32 mouse cellular contexts compared by ENCODE assay signal in genomic region chr8:106642172-106642571, GRCm38 (mm10). TPM values are rescaled to one million over a fixed set of nuclear protein-coding genes. Genes with fewer than 3 reads are reported as not detected.
A peak's percentile ranks its signal among the peaks of the same experiment; 100 is the strongest.
DNase-seq lines count a peak whose midpoint lies in the region; ATAC-seq and TF ChIP-seq lines count a peak whose summit lies in the region.
"Had no signal": no experiment of that assay in that cellular context is flagged by ENCODE, and none has a peak within 500 bp of the region (broad histone marks: within the 10 kb centered on the region; RNA-seq: fewer than 3 reads in every experiment).

No protein-coding gene starts in this region.

- H3K4me3 ChIP-seq in liver, adult 2 months (ENCODE audit: insufficient read depth, low read depth, low read length): no peak overlapping the region
- H3K4me3 ChIP-seq in liver, embryonic 11.5 days (ENCODE audit: low read depth, low read length): no peak overlapping the region
- no peak overlapping the region for H3K4me3 ChIP-seq in thymus, adult 2 months (ENCODE audit: control insufficient read depth, insufficient read depth, low read length)
- no peak overlapping the region for H3K4me3 ChIP-seq in liver, embryonic 15.5 days (replicated peaks)
- H3K4me3 ChIP-seq in left cerebral cortex, adult 2 months: no peak overlapping the region
- H3K4me3 ChIP-seq: embryonic facial prominence, embryonic 13.5 days; heart, adult 2 months; heart, embryonic 13.5 days; layer of hippocampus, adult 2 months; limb, embryonic 15.5 days; midbrain, embryonic 12.5 days; myocyte; neural tube, embryonic 13.5 days; stomach, embryonic 15.5 days had no signal

- H3K4me1 ChIP-seq in liver, adult 2 months (ENCODE audit: control insufficient read depth, insufficient read depth, low read length): peaks cover 13% of the 10 kb centered on the region
- no peaks in the 10 kb centered on the region for H3K4me1 ChIP-seq in liver, embryonic 11.5 days (replicated peaks; ENCODE audit: control insufficient read depth, insufficient read depth, low read length)
- peaks cover 14% of the 10 kb centered on the region; the same call in 1 of the 2 replicates for H3K4me1 ChIP-seq in thymus, adult 2 months (replicated peaks; ENCODE audit: control insufficient read depth, insufficient read depth, low read length)
- peaks cover 21% of the 10 kb centered on the region for H3K4me1 ChIP-seq in liver, embryonic 15.5 days (replicated peaks)
- H3K4me1 ChIP-seq: limb, embryonic 15.5 days; midbrain, embryonic 12.5 days; neural tube, embryonic 13.5 days had no signal

- no peaks in the 10 kb centered on the region for H3K27me3 ChIP-seq in liver, adult 2 months (ENCODE audit: control insufficient read depth, insufficient read depth, low read length)
- no peaks in the 10 kb centered on the region for H3K27me3 ChIP-seq in liver, embryonic 11.5 days (replicated peaks; ENCODE audit: control insufficient read depth, insufficient read depth, low read length)
- H3K27me3 ChIP-seq in thymus, adult 2 months (ENCODE audit: control insufficient read depth, insufficient read depth, low read length): no peaks in the 10 kb centered on the region
- H3K27me3 ChIP-seq in liver, embryonic 15.5 days: no peaks in the 10 kb centered on the region
- H3K27me3 ChIP-seq: embryonic facial prominence, embryonic 13.5 days; heart, embryonic 13.5 days; limb, embryonic 15.5 days; midbrain, embryonic 12.5 days; neural tube, embryonic 13.5 days; stomach, embryonic 15.5 days had no signal

- no peak for ATAC-seq in liver, embryonic 11.5 days (replicated peaks; ENCODE audit: low FRiP score)
- peak; percentile 32; the same call in 1 of the 2 replicates for ATAC-seq in liver, embryonic 15.5 days (ENCODE audit: insufficient read depth)
- ATAC-seq: forebrain, embryonic 16.5 days; intestine, postnatal 0 days had no signal

- TF ChIP-seq POLR2A in liver, adult 2 months (IDR thresholded peaks at IDR 0.05; ENCODE audit: extremely low read depth, insufficient read depth, low read length): no peak
- TF ChIP-seq POLR2A in thymus, adult 2 months (IDR thresholded peaks at IDR 0.05; ENCODE audit: control insufficient read depth, extremely low read depth, insufficient read depth, low read length, poor library complexity): no peak

- no peak for TF ChIP-seq CTCF in liver, adult 2 months (IDR thresholded peaks at IDR 0.05; ENCODE audit: low read depth, low read length)
- no peak for TF ChIP-seq CTCF in thymus, adult 2 months (IDR thresholded peaks at IDR 0.05; ENCODE audit: borderline replicate concordance, control insufficient read depth, extremely low read depth, insufficient read depth, low read length, poor library complexity)
- no peak for TF ChIP-seq CTCF in left cerebral cortex, adult 2 months (IDR thresholded peaks at IDR 0.05)

- H3K4me2 ChIP-seq in liver, embryonic 11.5 days: no peak overlapping the region
- no peak overlapping the region for H3K4me2 ChIP-seq in liver, embryonic 15.5 days
- H3K4me2 ChIP-seq: embryonic facial prominence, embryonic 13.5 days; heart, embryonic 13.5 days; hindbrain, embryonic 14.5 days; limb, embryonic 15.5 days; midbrain, embryonic 12.5 days; neural tube, embryonic 13.5 days; stomach, embryonic 15.5 days had no signal

- H3K9ac ChIP-seq in liver, adult 2 months (ENCODE audit: low read depth, low read length): no peak overlapping the region
- no peak overlapping the region for H3K9ac ChIP-seq in liver, embryonic 11.5 days (ENCODE audit: low read depth, low read length)
- H3K9ac ChIP-seq in liver, embryonic 15.5 days: no peak overlapping the region
- H3K9ac ChIP-seq: embryonic facial prominence, embryonic 13.5 days; heart, embryonic 13.5 days; hindbrain, embryonic 14.5 days; limb, embryonic 15.5 days; midbrain, embryonic 12.5 days; neural tube, embryonic 13.5 days; stomach, embryonic 15.5 days had no signal

- H3K9me3 ChIP-seq in liver, embryonic 11.5 days (ENCODE audit: control insufficient read depth, low read length): no peaks in the 10 kb centered on the region
- no peaks in the 10 kb centered on the region for H3K9me3 ChIP-seq in liver, embryonic 15.5 days (replicated peaks)
- H3K9me3 ChIP-seq: embryonic facial prominence, embryonic 13.5 days; G1E; heart, embryonic 13.5 days; limb, embryonic 15.5 days; midbrain, embryonic 12.5 days; neural tube, embryonic 13.5 days; stomach, embryonic 15.5 days had no signal

- peak; percentile 37 for DNase-seq in liver, adult 2 months (ENCODE audit: extremely low read depth, low read depth, low spot score)
- DNase-seq in liver, embryonic 11.5 days (ENCODE audit: low spot score): no peak
- DNase-seq in thymus, adult 2 months: no peak
- no peak for DNase-seq in thymus, postnatal 14 days
- DNase-seq in yolk sac, embryonic 10.5 days (ENCODE audit: low spot score): peak; percentile 55
- no peak for DNase-seq in adrenal gland, adult (ENCODE audit: inconsistent age in 2 of 2, low spot score in 1 of 2)
- DNase-seq in left cerebral cortex, adult 2 months (ENCODE audit: extremely low spot score in 1 of 2, low spot score in 2 of 2): no peak
- DNase-seq: adrenal gland, postnatal 14 days; cerebellum, adult 11 months; cerebellum, postnatal 10 days; heart, adult 2 months; heart, postnatal 10 days; kidney, adult 9 months; kidney, postnatal 14 days; left cerebral cortex, postnatal 4 days; retina, postnatal 1 day; right cerebral cortex, postnatal 14 days; thymus, adult 18-20 months; thymus, postnatal 4 days had no signal

- no peaks in the 10 kb centered on the region for H3K36me3 ChIP-seq in liver, adult 2 months (ENCODE audit: control insufficient read depth, insufficient read depth, low read length)
- H3K36me3 ChIP-seq in liver, embryonic 11.5 days (ENCODE audit: control insufficient read depth, insufficient read depth, low read length): no peaks in the 10 kb centered on the region
- H3K36me3 ChIP-seq in thymus, adult 2 months (ENCODE audit: control insufficient read depth, insufficient read depth, low read length): no peaks in the 10 kb centered on the region
- H3K36me3 ChIP-seq in liver, embryonic 15.5 days (replicated peaks): no peaks in the 10 kb centered on the region
- H3K36me3 ChIP-seq: embryonic facial prominence, embryonic 13.5 days; G1E; heart, embryonic 13.5 days; limb, embryonic 15.5 days; midbrain, embryonic 12.5 days; neural tube, embryonic 13.5 days; stomach, embryonic 15.5 days had no signal

- H3K79me2 ChIP-seq in liver, adult 2 months (ENCODE audit: control insufficient read depth, insufficient read depth, low read length): no peaks in the 10 kb centered on the region

- intact Hi-C loops in left cerebral cortex, adult 2 months (cut with DNase I): loop anchor here (10.0 kb wide), 1 partner anchor 227 kb away; the partner anchor contains the start of gene Zfp90

- H3K27ac ChIP-seq in liver, adult 2 months (replicated peaks; ENCODE audit: insufficient read depth, low read depth, low read length): 0 out of 2 replicates have a peak overlapping the region, but pooled peaks have one; percentile 11
- H3K27ac ChIP-seq in liver, embryonic 11.5 days (ENCODE audit: low read depth, low read length): no peak overlapping the region
- H3K27ac ChIP-seq in thymus, adult 2 months (ENCODE audit: control insufficient read depth, insufficient read depth, low read length): peak overlapping the region; percentile 74; the same call in 1 of the 2 replicates
- H3K27ac ChIP-seq in liver, embryonic 15.5 days (replicated peaks): no peak overlapping the region; the same call in 1 of the 2 replicates
- H3K27ac ChIP-seq in left cerebral cortex, adult 2 months: no peak overlapping the region
- H3K27ac ChIP-seq: embryonic facial prominence, embryonic 13.5 days; heart, adult 2 months; heart, embryonic 13.5 days; hindbrain, embryonic 14.5 days; layer of hippocampus, adult 2 months; limb, embryonic 15.5 days; midbrain, embryonic 12.5 days; neural tube, embryonic 13.5 days had no signal

- WGBS in liver, adult 2 months: 34% methylated on average over 2 of the region's 2 CpGs
- 64% methylated on average over 2 of the region's 2 CpGs for WGBS in liver, embryonic 11.5 days
- WGBS in thymus, adult 2 months: 59% methylated on average over 2 of the region's 2 CpGs
- 38% methylated on average over 2 of the region's 2 CpGs for WGBS in liver, embryonic 15.5 days (ENCODE audit: insufficient replicate concordance)

RNA-seq across cellular contexts. Expression of gene Cdh1, which starts 39.0 kb away (rescaled TPM):
- 17.5 and 29.9 TPM in 2 replicates for total RNA-seq in liver, adult 2 months (2014; rRNA removed)
- polyA plus RNA-seq in liver, adult 2 months (2012; rRNA removed): 8.8 and 19.8 TPM in 2 replicates
- polyA plus RNA-seq in liver, embryonic 11.5 days (2014; fragmentation: Nextera tagmentation; extraction: Ambion mirVana): 11.0 and 11.8 TPM in 2 replicates
- polyA plus RNA-seq in thymus, adult 2 months (2012; rRNA removed): 23.5 TPM in 2 replicates
- polyA plus RNA-seq in liver, embryonic 15.5 days (2015; fragmentation: Nextera tagmentation; extraction: Ambion mirVana): 19.0 and 23.2 TPM in 2 replicates
- total RNA-seq in left cerebral cortex, adult 2 months (2021): 1 to 10 TPM; 1.3 to 2.2 TPM
- total RNA-seq: heart, adult 2 months had no signal
- polyA plus RNA-seq: G1E had no signal

RNA-seq across cellular contexts. Expression of gene Tango6, which starts 40.7 kb away (rescaled TPM):
- total RNA-seq in liver, adult 2 months (2014; rRNA removed): 2.1 and 3.2 TPM in 2 replicates
- polyA plus RNA-seq in liver, adult 2 months (2012; rRNA removed): 3.4 and 4.0 TPM in 2 replicates
- 8.8 and 9.6 TPM in 2 replicates for polyA plus RNA-seq in liver, embryonic 11.5 days (2014; fragmentation: Nextera tagmentation; extraction: Ambion mirVana)
- 6.4 and 6.9 TPM in 2 replicates for polyA plus RNA-seq in thymus, adult 2 months (2012; rRNA removed)
- polyA plus RNA-seq in liver, embryonic 15.5 days (2015; fragmentation: Nextera tagmentation; extraction: Ambion mirVana): 3.1 and 3.4 TPM in 2 replicates
- total RNA-seq in left cerebral cortex, adult 2 months (2021): 1 to 10 TPM; 6.5 to 6.9 TPM

Comparison
In these comparisons a context has a peak if more than half of its experiments do, and no peak if none do; other contexts are left out.
1. DNase-seq: peak in liver, adult 2 months (single experiment) and yolk sac, embryonic 10.5 days (single experiment); none in liver, embryonic 11.5 days (single experiment), thymus, adult 2 months (single experiment), thymus, postnatal 14 days (single experiment), adrenal gland, adult (0 of 2) and left cerebral cortex, adult 2 months (0 of 2).
2. H3K27ac ChIP-seq: peak in liver, adult 2 months (single experiment) and thymus, adult 2 months (single experiment); none in liver, embryonic 11.5 days (single experiment), liver, embryonic 15.5 days (single experiment) and left cerebral cortex, adult 2 months (single experiment).